Mouse (Mus musculus) brain, embryonic 14.5 days (tissue): ENCODE results near the gene Sox6.

Experiments used
- CTCF ChIP-seq: fragments of 200-500 bp; IDR thresholded peaks from 2 replicates; pipeline ENCODE4 v1.5.1; 2012; ENCODE audit warnings: inconsistent platforms, mild to moderate bottlenecking, moderate library complexity, borderline replicate concordance; ENCODE audit not compliant: insufficient read depth, insufficient read length; ENCODE audit errors: extremely low read depth
- POLR2A ChIP-seq: fragments of 200-500 bp; IDR thresholded peaks from 2 replicates; pipeline ENCODE4 v1.6.1; 2012; ENCODE audit warnings: mild to moderate bottlenecking, inconsistent platforms, borderline replicate concordance; ENCODE audit not compliant: poor library complexity, insufficient read depth, insufficient read length, severe bottlenecking; ENCODE audit errors: extremely low read depth

GRCm38 (mm10) chr7:115835005-115835404, 203.6 kb downstream of the Sox6 start:
- no peak for TF ChIP-seq CTCF
- TF ChIP-seq POLR2A: no peak
